15 mouse cellular contexts compared by ENCODE assay signal in the genomic region with DNA sequence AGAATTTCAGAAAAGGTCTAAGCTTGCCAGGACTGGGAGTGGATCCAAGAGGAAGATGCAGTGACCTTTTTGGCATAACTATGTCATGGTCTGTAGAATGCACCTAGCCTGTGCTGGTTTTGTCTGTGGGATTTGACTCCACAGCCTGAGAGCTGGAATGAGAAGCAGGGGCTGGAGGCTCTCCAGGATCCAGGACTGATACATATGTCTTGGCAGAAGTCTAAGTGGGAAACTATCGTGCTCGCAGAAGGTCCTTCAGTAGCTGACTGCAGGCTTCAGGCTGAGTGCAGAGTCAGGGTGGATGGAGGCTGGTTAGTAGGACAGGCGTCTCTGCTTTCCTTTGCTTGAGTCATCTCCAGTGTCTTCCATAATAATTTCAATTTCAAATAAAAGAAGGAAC.
DNase-seq lines count a peak whose midpoint lies in the region; ATAC-seq and TF ChIP-seq lines count a peak whose summit lies in the region.
"Had no signal": no experiment of that assay in that cellular context is flagged by ENCODE, and none has a peak within 500 bp of the region (broad histone marks: within the 10 kb centered on the region; RNA-seq: fewer than 3 reads in every experiment).

No protein-coding gene starts in this region.

- H3K4me1 ChIP-seq in cerebellum, adult 2 months (ENCODE audit: control insufficient read depth, insufficient read depth, low read length) = no peaks in the 10 kb centered on the region
- H3K4me1 ChIP-seq in heart, embryonic 10.5 days = no peaks in the 10 kb centered on the region
- H3K4me1 ChIP-seq in lung, adult 2 months (ENCODE audit: control insufficient read depth, insufficient read depth, low read length) = no peaks in the 10 kb centered on the region
- H3K4me1 ChIP-seq in intestine, embryonic 15.5 days (replicated peaks) = no peaks in the 10 kb centered on the region
- H3K4me1 ChIP-seq: midbrain, embryonic 12.5 days had no signal

- no peaks in the 10 kb centered on the region; the same call in 1 of the 2 replicates for H3K9me3 ChIP-seq in heart, embryonic 10.5 days
- peaks cover 4% of the 10 kb centered on the region; the same call in 1 of the 2 replicates for H3K9me3 ChIP-seq in intestine, embryonic 15.5 days
- H3K9me3 ChIP-seq: midbrain, embryonic 12.5 days had no signal

- H3K4me2 ChIP-seq in intestine, embryonic 15.5 days (replicated peaks) = no peak overlapping the region
- H3K4me2 ChIP-seq: midbrain, embryonic 12.5 days had no signal

- no peak overlapping the region for H3K4me3 ChIP-seq in cerebellum, adult 2 months (replicated peaks; ENCODE audit: insufficient read depth, low read depth, low read length)
- no peak overlapping the region for H3K4me3 ChIP-seq in heart, embryonic 10.5 days
- H3K4me3 ChIP-seq in lung, adult 2 months (replicated peaks; ENCODE audit: extremely low read depth, low read depth, low read length) = no peak overlapping the region
- no peak overlapping the region for H3K4me3 ChIP-seq in intestine, embryonic 15.5 days (replicated peaks)
- H3K4me3 ChIP-seq: midbrain, embryonic 12.5 days had no signal

- 3% methylated on average over 3 of the region's 3 CpGs for WGBS in cerebellum, adult 2 months
- 83% methylated on average over 3 of the region's 3 CpGs for WGBS in heart, embryonic 10.5 days
- 73% methylated on average over 3 of the region's 3 CpGs for WGBS in lung, adult 2 months
- WGBS in intestine, embryonic 15.5 days = 90% methylated on average over 3 of the region's 3 CpGs

- H3K27me3 ChIP-seq in cerebellum, adult 2 months (ENCODE audit: control insufficient read depth, insufficient read depth, low read length) = no peaks in the 10 kb centered on the region
- H3K27me3 ChIP-seq in heart, embryonic 10.5 days (ENCODE audit: insufficient read depth, poor library complexity, severe bottlenecking) = no peaks in the 10 kb centered on the region
- no peaks in the 10 kb centered on the region for H3K27me3 ChIP-seq in intestine, embryonic 15.5 days (replicated peaks)
- H3K27me3 ChIP-seq: CH12.LX; midbrain, embryonic 12.5 days had no signal

- H3K27ac ChIP-seq in cerebellum, adult 2 months (ENCODE audit: insufficient read depth, low read length) = no peak overlapping the region
- H3K27ac ChIP-seq in heart, embryonic 10.5 days = no peak overlapping the region
- H3K27ac ChIP-seq in intestine, embryonic 15.5 days = no peak overlapping the region
- H3K27ac ChIP-seq: liver, embryonic 14.5 days; midbrain, embryonic 12.5 days had no signal

- no peaks in the 10 kb centered on the region for H3K36me3 ChIP-seq in heart, embryonic 10.5 days
- no peaks in the 10 kb centered on the region for H3K36me3 ChIP-seq in intestine, embryonic 15.5 days
- H3K36me3 ChIP-seq: midbrain, embryonic 12.5 days had no signal

- TF ChIP-seq CTCF in cerebellum, adult 2 months (IDR thresholded peaks at IDR 0.05; ENCODE audit: borderline replicate concordance, insufficient read depth, low read depth, low read length) = no peak
- no peak for TF ChIP-seq CTCF in lung, adult 2 months (IDR thresholded peaks at IDR 0.05; ENCODE audit: insufficient read depth, low read length)

- no peak for ATAC-seq in granulocyte monocyte progenitor cell, adult 5-6 weeks (replicated peaks; ENCODE audit: poor library complexity, severe bottlenecking)
- no peak for ATAC-seq in intestine, embryonic 15.5 days
- ATAC-seq: intestine, embryonic 16.5 days; Patski had no signal

- peak; percentile 87 to 95 for DNase-seq in cerebellum, adult 2 months
- peak; percentile 88 to 93 for DNase-seq in cerebellum, postnatal 36 days
- DNase-seq in left cerebral cortex, adult 11 months (ENCODE audit: low spot score) = peak; percentile 46
- DNase-seq in right cerebral cortex, postnatal 14 days = peak; percentile 50
- DNase-seq in heart, embryonic 10.5 days (ENCODE audit: low spot score) = no peak
- DNase-seq in lung, adult 2 months = no peak
- DNase-seq: adrenal gland, adult 8-10 months; thymus, adult 18-20 months had no signal

- no peak for TF ChIP-seq POLR2A in cerebellum, adult 2 months (IDR thresholded peaks at IDR 0.05; ENCODE audit: borderline replicate concordance, insufficient read depth, low read length)
- TF ChIP-seq POLR2A in lung, adult 2 months (IDR thresholded peaks at IDR 0.05; ENCODE audit: borderline replicate concordance, extremely low read depth, low read depth, low read length) = no peak

- H3K9ac ChIP-seq in intestine, embryonic 15.5 days = no peak overlapping the region
- H3K9ac ChIP-seq: liver, embryonic 14.5 days; midbrain, embryonic 12.5 days had no signal

Comparison
In these comparisons a context has a peak if more than half of its experiments do, and no peak if none do; other contexts are left out.
1. DNase-seq: peak in cerebellum, adult 2 months (2 of 2), cerebellum, postnatal 36 days (2 of 2), left cerebral cortex, adult 11 months (single experiment) and right cerebral cortex, postnatal 14 days (single experiment); none in heart, embryonic 10.5 days (single experiment) and lung, adult 2 months (single experiment).